ENCODE assay signal across 1 mouse cellular context in genomic region chr11:62820059-62820541, GRCm38 (mm10).
TF ChIP-seq lines count a peak whose summit lies in the region.

Gene Trim16 (plus strand): TSS chr11:62820231.

TF ChIP-seq in CH12.LX, 34 proteins besides CTCF, POLR2A, EP300 and RAD21 (continued from another document):
- TF ChIP-seq ETS1 (conservative IDR thresholded peaks at IDR 0.05; ENCODE audit: low read depth, low read length) (no peak), SIN3A (IDR thresholded peaks at IDR 0.05; ENCODE audit: low read length) (no peak)
